Mouse (Mus musculus) MEL (cell line): ENCODE measurements at regions not wholly inside any gene's neighbourhood (a gene's known extent, or its start where the extent isn't known, plus 50 kb on each side); places are given as distances from the start of the nearest gene placed in this dataset.

ENCODE experiments used
- POLR2AphosphoS2 ChIP-seq: IDR thresholded peaks from 2 replicates; pipeline ENCODE4 v1.6.1; 2011; ENCODE audit warnings: low read length, improper control_type of control experiment
- RAD21 ChIP-seq: IDR thresholded peaks from 2 replicates; pipeline ENCODE4 v1.6.1; 2011; ENCODE audit warnings: mild to moderate bottlenecking, low read depth, low read length, improper control_type of control experiment

GRCm38 (mm10) chr9:23125761-23126704, 96.8 kb upstream of the Bmper start:
- TF ChIP-seq RAD21 (no peak), POLR2AphosphoS2 (no peak)
